Mouse (Mus musculus): ENCODE data around the gene Vmn1r152. TPM values are rescaled to one million over a fixed set of nuclear protein-coding genes. Genes with fewer than 3 reads are reported as not detected.

Gene Vmn1r152
- not detected in 2 replicates for total RNA-seq (2023)

GRCm38 (mm10) chr7:22522667-22523066 lies at the start of gene Vmn1r152:
TSS of gene Vmn1r152 (plus strand) at chr7:22522967.

DNA sequence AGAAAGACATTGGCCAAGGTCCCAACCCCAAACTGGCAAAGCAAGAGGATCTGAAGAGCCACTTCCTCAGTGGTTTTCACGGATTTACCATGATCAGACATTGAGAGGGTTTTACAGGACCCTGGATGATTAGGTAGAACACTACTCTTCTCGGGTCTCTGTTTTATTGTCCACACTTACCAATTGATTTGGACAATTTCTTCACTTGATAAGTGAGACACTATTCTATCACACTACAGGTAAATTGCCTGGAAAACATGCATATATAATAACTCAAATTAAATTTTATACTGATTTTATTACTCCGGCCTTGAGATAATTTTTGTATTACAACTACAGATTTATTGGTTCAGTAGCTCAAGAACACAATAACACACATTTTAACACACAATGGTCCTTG lies 23.2 kb upstream of the Vmn1r152 start, which contains the start of gene Vmn1r151:
Vmn1r151 (minus strand) TSS at position 101 of the 400 bp plus-strand sequence.

GRCm38 (mm10) chr7:22534787-22535186 lies 12.0 kb downstream of the Vmn1r152 start, which contains the start of gene Gm8677:
TSS of gene Gm8677 (minus strand) at chr7:22534887.

DNA sequence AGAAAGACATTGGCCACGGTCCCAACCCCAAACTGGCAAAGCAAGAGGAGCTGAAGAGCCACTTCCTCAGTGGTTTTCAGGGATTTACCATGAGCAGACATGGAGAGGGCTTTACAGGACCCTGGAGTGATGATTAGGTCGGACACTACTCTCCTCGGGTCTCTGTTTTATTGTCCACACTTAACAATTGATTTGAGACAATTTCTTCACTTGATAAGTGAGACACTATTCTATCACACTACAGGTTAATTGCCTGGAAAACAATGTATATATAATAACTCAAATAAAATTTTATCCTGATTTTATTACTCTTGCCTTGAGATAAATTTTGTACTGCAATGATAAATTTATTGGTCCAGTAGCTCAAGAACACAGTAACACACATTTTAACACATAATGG lies 42.5 kb downstream of the Vmn1r152 start, which contains the start of gene Gm4201:
Gm4201 (minus strand) TSS at position 101 of the 400 bp plus-strand sequence.

Other genes starting within 250 kb of the Vmn1r152 start
- gene Gm4187, start 193.2 kb upstream of the Vmn1r152 start, total RNA-seq (2023), result not detected in 2 replicates
- not detected in 2 replicates for gene Gm8660, start 151.9 kb upstream of the Vmn1r152 start, total RNA-seq (2023)
- not detected in 2 replicates for gene Vmn1r148, start 109.4 kb upstream of the Vmn1r152 start, total RNA-seq (2023)
- gene Vmn1r149, start 84.7 kb upstream of the Vmn1r152 start, total RNA-seq (2023), result not detected in 2 replicates
- gene Gm10665, start 58.9 kb upstream of the Vmn1r152 start, total RNA-seq (2023), result not detected in 2 replicates
- gene Vmn1r151, start 23.3 kb upstream of the Vmn1r152 start, total RNA-seq (2023), result not detected in 2 replicates
- gene Gm8677, start 11.9 kb downstream of the Vmn1r152 start, total RNA-seq (2023), result not detected in 2 replicates
- not detected in 2 replicates for gene Gm4201, start 42.4 kb downstream of the Vmn1r152 start, total RNA-seq (2023)
- gene Gm4565, start 65.2 kb downstream of the Vmn1r152 start, total RNA-seq (2023), result not detected in 2 replicates
- not detected in 2 replicates for gene Vmn1r155, start 135.1 kb downstream of the Vmn1r152 start, total RNA-seq (2023)
- not detected in 2 replicates for gene Gm8693, start 169.3 kb downstream of the Vmn1r152 start, total RNA-seq (2023)
- gene Gm4567, start 196.7 kb downstream of the Vmn1r152 start, total RNA-seq (2023), result not detected in 2 replicates
- not detected in 2 replicates for gene Vmn1r157, start 238.7 kb downstream of the Vmn1r152 start, total RNA-seq (2023)

Measured in neutrophil, adult 65 days (primary cell).